Mouse (Mus musculus) liver, embryonic 15.5 days (tissue): ENCODE results near the gene Naa15. TPM values are rescaled to one million over a fixed set of nuclear protein-coding genes. Genes with fewer than 3 reads are reported as not detected.

ENCODE experiments used
- ATAC-seq: fragments of 200-750 bp; cut with Nextera tagmentation; 2 replicates; pipeline ENCODE4 v1.8.0; 2017; ENCODE audit warnings: moderate number of reproducible peaks, mild to moderate bottlenecking, moderate library complexity; ENCODE audit not compliant: insufficient read depth
- H3K27ac ChIP-seq: fragments of 300-500 bp; sonication (generic); replicated peaks from 2 replicates; pipeline ENCODE4 v1.5.1; 2015; ENCODE audit warnings: mild to moderate bottlenecking, inconsistent platforms
- H3K27me3 ChIP-seq: fragments of 300-500 bp; sonication (generic); 2 replicates; pipeline ENCODE4 v1.6.1; 2015; ENCODE audit warnings: mild to moderate bottlenecking, inconsistent platforms
- H3K36me3 ChIP-seq: fragments of 300-500 bp; sonication (generic); replicated peaks from 2 replicates; pipeline ENCODE4 v1.6.1; 2015; ENCODE audit warnings: moderate library complexity, mild to moderate bottlenecking, inconsistent platforms
- H3K4me1 ChIP-seq: fragments of 300-500 bp; sonication (generic); replicated peaks from 2 replicates; pipeline ENCODE4 v1.6.1; 2015; ENCODE audit warnings: inconsistent platforms
- H3K4me2 ChIP-seq: fragments of 300-500 bp; sonication (generic); 2 replicates; pipeline ENCODE4 v1.6.1; 2015; ENCODE audit warnings: moderate library complexity, mild to moderate bottlenecking, inconsistent platforms
- H3K4me3 ChIP-seq: fragments of 300-500 bp; sonication (generic); replicated peaks from 2 replicates; pipeline ENCODE4 v1.5.1; 2015; ENCODE audit warnings: mild to moderate bottlenecking, inconsistent platforms
- H3K9ac ChIP-seq: fragments of 300-500 bp; sonication (generic); 2 replicates; pipeline ENCODE4 v1.6.1; 2015; ENCODE audit warnings: moderate library complexity, mild to moderate bottlenecking, inconsistent platforms
- H3K9me3 ChIP-seq: fragments of 300-500 bp; sonication (generic); replicated peaks from 2 replicates; pipeline ENCODE4 v1.6.1; 2016; ENCODE audit warnings: inconsistent platforms
- WGBS: fragments of 180-500 bp; shearing (Covaris S2); methylation state at CpG from one replicate; pipeline ENCODE4 v1.1.7; 2015; ENCODE audit warnings: mixed read lengths; ENCODE audit not compliant: insufficient replicate concordance; 5-methylcytosine and 5-hydroxymethylcytosine counted together
- polyA plus RNA-seq: library from polyadenylated mRNA; unstranded; fragments of >200 nt; fragmentation: Nextera tagmentation; extraction: Ambion mirVana; gene quantifications from 2 replicates; pipeline ENCODE4 v1.2.1, GENCODE M21; 2015

Naa15 gene
- polyA plus RNA-seq, 1 experiment from 2014 or later = 22.3 TPM

DNA sequence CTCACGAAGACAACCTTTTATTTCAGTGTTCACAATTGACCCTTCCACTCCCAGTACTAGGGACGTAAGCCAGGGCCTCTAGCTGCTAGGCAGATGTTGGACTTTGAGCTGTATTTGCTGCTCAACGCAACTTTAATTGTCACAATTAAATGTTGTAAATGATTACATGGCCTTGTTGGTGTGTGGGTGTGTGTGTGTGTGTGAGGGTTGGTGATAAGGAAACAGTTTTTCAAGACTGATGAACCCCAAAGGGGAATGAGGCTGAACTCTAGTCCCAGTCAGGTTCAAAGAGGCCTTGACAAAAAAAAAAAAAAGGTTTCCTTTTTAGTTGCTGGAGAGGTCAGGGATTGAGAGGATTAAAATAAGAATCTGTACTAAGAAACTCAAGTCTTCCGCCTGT is 102.5 kb downstream of the Naa15 start:
- WGBS = 36% methylated on average over 4 of the region's 4 CpGs
- Histone ChIP-seq H3K27me3 (no peaks in the 10 kb centered on the region), H3K4me3 (no peak overlapping the region), H3K27ac (peak overlapping the region; percentile 72), H3K4me2 (peak overlapping the region; percentile 58; the same call in 1 of the 2 replicates), H3K9me3 (no peaks in the 10 kb centered on the region), H3K4me1 (peaks cover 30% of the 10 kb centered on the region), H3K9ac (no peak overlapping the region), H3K36me3 (0 out of 2 replicates have a peak, but pooled peaks cover 3% of the 10 kb centered on the region)
- ATAC-seq = no peak

GRCm38 (mm10) chr3:51517878-51518762 is 103.2 kb downstream of the Naa15 start:
- peak overlapping the region; percentile 26; the same call in 1 of the 2 replicates for H3K4me3 ChIP-seq
- H3K9me3 ChIP-seq = no peaks in the 10 kb centered on the region
- peak overlapping the region; percentile 8; the same call in 1 of the 2 replicates for H3K9ac ChIP-seq
- H3K4me1 ChIP-seq = peaks cover 30% of the 10 kb centered on the region
- peak overlapping the region; percentile 72 for H3K27ac ChIP-seq
- peak; percentile 56 for ATAC-seq
- 0 out of 2 replicates have a peak, but pooled peaks cover 6% of the 10 kb centered on the region for H3K36me3 ChIP-seq
- H3K27me3 ChIP-seq = no peaks in the 10 kb centered on the region
- 34% methylated on average over 12 of the region's 12 CpGs for WGBS
- peak overlapping the region; percentile 58 for H3K4me2 ChIP-seq

GRCm38 (mm10) chr3:51518763-51519121 is 103.8 kb downstream of the Naa15 start:
- Histone ChIP-seq H3K4me3 (peak overlapping the region; percentile 26; the same call in 1 of the 2 replicates), H3K9ac (peak overlapping the region; percentile 8; the same call in 1 of the 2 replicates), H3K9me3 (no peaks in the 10 kb centered on the region), H3K27me3 (no peaks in the 10 kb centered on the region), H3K4me1 (peaks cover 30% of the 10 kb centered on the region), H3K27ac (peak overlapping the region; percentile 72), H3K4me2 (peak overlapping the region; percentile 58), H3K36me3 (0 out of 2 replicates have a peak, but pooled peaks cover 10% of the 10 kb centered on the region)
- ATAC-seq = peak; percentile 67
- 13% methylated on average over 8 of the region's 8 CpGs for WGBS

DNA sequence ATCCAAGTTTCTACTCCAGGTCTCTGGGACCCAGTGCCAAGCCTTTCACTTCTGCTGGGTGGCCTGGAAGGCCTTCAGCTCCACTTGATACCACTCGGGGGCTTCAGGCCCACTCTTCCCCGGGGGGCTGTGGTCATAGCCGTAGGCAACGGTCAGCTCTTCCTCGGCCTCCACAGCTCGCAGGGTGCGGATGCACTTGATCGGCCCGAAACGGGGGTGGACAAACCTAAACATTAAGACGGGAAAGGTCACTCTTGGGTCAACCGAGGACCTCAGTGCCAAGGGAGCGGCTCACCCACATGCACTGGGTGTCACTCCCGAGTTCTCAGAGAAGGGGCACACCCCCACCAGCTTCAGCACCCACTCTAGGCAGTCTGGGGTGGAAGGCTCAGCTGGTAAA is 106.3 kb downstream of the Naa15 start:
- Histone ChIP-seq H3K9me3 (no peaks in the 10 kb centered on the region), H3K36me3 (peaks cover 14% of the 10 kb centered on the region; the same call in 1 of the 2 replicates), H3K4me3 (no peak overlapping the region), H3K27ac (no peak overlapping the region), H3K27me3 (no peaks in the 10 kb centered on the region), H3K4me1 (peaks cover 30% of the 10 kb centered on the region), H3K9ac (no peak overlapping the region), H3K4me2 (no peak overlapping the region)
- 89% methylated on average over 14 of the region's 14 CpGs for WGBS
- ATAC-seq = no peak

GRCm38 (mm10) chr3:51525186-51525785 is 110.3 kb downstream of the Naa15 start:
- Histone ChIP-seq H3K36me3 (peaks cover 31% of the 10 kb centered on the region), H3K27me3 (no peaks in the 10 kb centered on the region), H3K4me1 (no peaks in the 10 kb centered on the region), H3K9me3 (no peaks in the 10 kb centered on the region), H3K27ac (no peak overlapping the region), H3K9ac (no peak overlapping the region), H3K4me2 (no peak overlapping the region), H3K4me3 (no peak overlapping the region)
- ATAC-seq = no peak
- WGBS = 79% methylated on average over 16 of the region's 16 CpGs

Other genes starting within 250 kb of the Naa15 start
- gene Noct, start 190.7 kb upstream of the Naa15 start, polyA plus RNA-seq = 22.0 and 24.2 TPM in 2 replicates
- gene Elf2, start 74.5 kb upstream of the Naa15 start, polyA plus RNA-seq = 22.3 and 22.6 TPM in 2 replicates
- 1.3 and 1.9 TPM in 2 replicates for gene Mgarp, start 18.4 kb upstream of the Naa15 start, polyA plus RNA-seq
- 308 and 386 TPM in 2 replicates for gene Ndufc1, start 6.2 kb upstream of the Naa15 start, polyA plus RNA-seq
- 4.4 and 4.7 TPM in 2 replicates for gene Rab33b, start 68.8 kb downstream of the Naa15 start, polyA plus RNA-seq
- gene Setd7, start 145.7 kb downstream of the Naa15 start, polyA plus RNA-seq = 0.45 and 0.46 TPM in 2 replicates
- gene Mgst2, start 245.2 kb downstream of the Naa15 start, polyA plus RNA-seq = 20.8 and 24.4 TPM in 2 replicates